Mouse (Mus musculus): ENCODE data around the gene Snrnp40. TPM values are rescaled to one million over a fixed set of nuclear protein-coding genes. Genes with fewer than 3 reads are reported as not detected.

Snrnp40 gene
- 5.9 TPM for polyA plus RNA-seq (2014; fragmentation: Illumina TruSeq; extraction: RNeasy Lipid Tissue Mini Kit (QIAGEN cat#74804); ENCODE audit: low read depth, low replicate concordance)

DNA sequence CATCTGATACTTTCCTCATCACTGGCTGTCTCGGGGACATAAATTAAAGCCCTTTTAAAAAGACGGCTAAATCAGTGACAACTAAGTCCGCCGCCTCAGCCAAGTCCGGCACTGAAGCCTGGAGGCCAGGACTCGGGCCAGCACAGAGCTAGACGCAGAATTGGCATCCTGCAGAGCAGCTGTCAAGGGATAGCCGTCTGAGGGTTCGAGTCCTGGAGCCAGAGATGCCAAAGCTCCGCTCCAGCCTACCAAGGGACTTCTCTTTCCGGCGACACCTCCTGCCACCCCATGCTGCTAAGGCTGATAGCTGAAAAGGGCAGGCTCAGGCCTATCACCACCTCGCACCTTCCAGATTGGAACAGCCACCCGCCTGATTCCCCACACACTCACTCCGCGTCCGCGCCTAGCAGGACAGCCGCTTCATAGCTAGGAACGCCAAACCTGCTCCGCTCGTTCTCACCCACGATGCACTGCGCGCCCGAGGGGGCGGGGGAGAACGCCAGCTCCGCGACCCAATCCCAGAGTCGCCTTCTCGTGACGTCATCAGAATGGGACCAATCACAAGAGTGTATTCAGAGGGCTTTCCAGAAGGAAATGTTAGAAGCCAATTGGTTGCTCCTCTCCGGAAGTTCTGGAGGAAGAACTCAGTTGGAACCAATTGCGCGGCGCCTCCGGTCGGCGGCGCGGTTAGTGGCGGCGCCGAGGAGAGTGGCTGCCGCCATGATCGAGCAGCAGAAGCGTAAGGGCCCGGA, at the start of gene Snrnp40, which contains the start of gene Zcchc17:
TSS of gene Snrnp40 (plus strand) at position 647 of the 752 bp plus-strand sequence.
TSS of gene Zcchc17 (minus strand) at position 458 of the 752 bp plus-strand sequence.

Other genes with a start within 250 kb of the Snrnp40 start
- gene Hcrtr1, start 220.8 kb upstream of the Snrnp40 start, polyA plus RNA-seq (2014; fragmentation: Illumina TruSeq; extraction: RNeasy Lipid Tissue Mini Kit (QIAGEN cat#74804); ENCODE audit: low read depth, low replicate concordance): not detected
- 3.5 TPM for gene Tinagl1, start 185.0 kb upstream of the Snrnp40 start, polyA plus RNA-seq (2014; fragmentation: Illumina TruSeq; extraction: RNeasy Lipid Tissue Mini Kit (QIAGEN cat#74804); ENCODE audit: low read depth, low replicate concordance)
- not detected for gene Gm853, start 137.7 kb upstream of the Snrnp40 start, polyA plus RNA-seq (2014; fragmentation: Illumina TruSeq; extraction: RNeasy Lipid Tissue Mini Kit (QIAGEN cat#74804); ENCODE audit: low read depth, low replicate concordance)
- gene Serinc2, start 80.9 kb upstream of the Snrnp40 start, polyA plus RNA-seq (2014; fragmentation: Illumina TruSeq; extraction: RNeasy Lipid Tissue Mini Kit (QIAGEN cat#74804); ENCODE audit: low read depth, low replicate concordance): 0.40 TPM
- gene Fabp3, start 51.5 kb upstream of the Snrnp40 start, polyA plus RNA-seq (2014; fragmentation: Illumina TruSeq; extraction: RNeasy Lipid Tissue Mini Kit (QIAGEN cat#74804); ENCODE audit: low read depth, low replicate concordance): not detected
- not detected for gene Gm10570, start 51.5 kb upstream of the Snrnp40 start, polyA plus RNA-seq (2014; fragmentation: Illumina TruSeq; extraction: RNeasy Lipid Tissue Mini Kit (QIAGEN cat#74804); ENCODE audit: low read depth, low replicate concordance)
- gene Zcchc17, start 189 bp upstream of the Snrnp40 start, polyA plus RNA-seq (2014; fragmentation: Illumina TruSeq; extraction: RNeasy Lipid Tissue Mini Kit (QIAGEN cat#74804); ENCODE audit: low read depth, low replicate concordance): 14.9 TPM
- gene Nkain1, start 214.0 kb downstream of the Snrnp40 start, polyA plus RNA-seq (2014; fragmentation: Illumina TruSeq; extraction: RNeasy Lipid Tissue Mini Kit (QIAGEN cat#74804); ENCODE audit: low read depth, low replicate concordance): not detected